Mouse (Mus musculus) effector memory CD4-positive, alpha-beta T cell, adult 5 months (primary cell): ENCODE measurements around the gene Sh3bp4. TPM values are rescaled to one million over a fixed set of nuclear protein-coding genes. Genes with fewer than 3 reads are reported as not detected.

Experiments used
- polyA plus RNA-seq: library from polyadenylated mRNA; unstranded; fragments of 100-300 nt; shearing (Covaris generic); gene quantifications from one replicate; pipeline ENCODE4 v1.2.1, GENCODE M21; 2017

The Sh3bp4 gene
- polyA plus RNA-seq: 2.2 TPM

GRCm38 (mm10) chr1:89070103-89070700 is at the start of gene Sh3bp4:
TSS of gene Sh3bp4 (plus strand) at chr1:89070415.

